Mouse (Mus musculus) C2C12 (cell line): ENCODE measurements around the gene Ankfy1.

ENCODE experiments used
- CEBPB ChIP-seq: IDR thresholded peaks from one replicate; pipeline ENCODE4 v1.6.1; 2011; ENCODE audit warnings: low read depth, mild to moderate bottlenecking, control low read depth, moderate library complexity
- CTCF ChIP-seq: IDR thresholded peaks from one replicate; pipeline ENCODE4 v1.5.1; 2011; ENCODE audit not compliant: control insufficient read depth, insufficient read depth, insufficient read length
- FOSL1 ChIP-seq: IDR thresholded peaks from one replicate; pipeline ENCODE4 v1.8.0; 2011; ENCODE audit warnings: mild to moderate bottlenecking, low read length; ENCODE audit not compliant: poor library complexity, insufficient read depth, severe bottlenecking
- MAX ChIP-seq: IDR thresholded peaks from one replicate; pipeline ENCODE4 v1.6.1; 2011; ENCODE audit warnings: mild to moderate bottlenecking, control low read depth
- MYOD1 ChIP-seq: IDR thresholded peaks from one replicate; pipeline ENCODE4 v1.6.1; 2011; ENCODE audit warnings: low read depth; ENCODE audit not compliant: control insufficient read depth, insufficient read length
- USF1 ChIP-seq: IDR thresholded peaks from one replicate; pipeline ENCODE4 v1.6.1; 2011; ENCODE audit warnings: low read depth, mild to moderate bottlenecking, control low read depth, moderate library complexity

DNA sequence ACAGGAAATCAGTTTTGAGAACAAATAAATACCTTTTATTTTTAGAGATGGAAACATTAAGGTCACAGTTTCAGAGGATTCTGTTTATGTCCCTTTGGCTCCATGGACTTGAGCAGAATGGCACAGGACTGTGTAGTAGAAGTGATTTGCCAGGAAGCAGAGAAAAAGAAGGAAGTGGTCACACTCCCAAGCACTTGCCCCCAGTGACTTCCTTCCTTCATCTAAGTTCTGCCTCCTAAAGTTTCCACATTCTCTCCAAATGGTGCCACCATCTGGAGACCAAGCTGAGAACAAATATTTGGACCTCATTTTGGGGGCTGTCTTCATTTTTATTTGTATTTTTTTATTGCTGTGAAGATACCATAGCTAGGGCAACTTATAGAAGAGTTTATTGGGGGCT, 7.5 kb downstream of the Ankfy1 start:
- TF ChIP-seq CTCF = no peak
- no peak for TF ChIP-seq MYOD1
- no peak for TF ChIP-seq FOSL1
- TF ChIP-seq MAX = no peak
- TF ChIP-seq CEBPB = no peak
- no peak for TF ChIP-seq USF1
